Mouse (Mus musculus): ENCODE measurements around the gene Gba2. TPM values are rescaled to one million over a fixed set of nuclear protein-coding genes. Genes with fewer than 3 reads are reported as not detected.
"Not testable (repeated sequence)": the region's sequence is repeated elsewhere in the genome, so short reads cannot be mapped to it uniquely, and the experiment has no call there.

The Gba2 gene
- polyA plus RNA-seq, 1 experiment from 2014 or later = 19.3 TPM

DNA sequence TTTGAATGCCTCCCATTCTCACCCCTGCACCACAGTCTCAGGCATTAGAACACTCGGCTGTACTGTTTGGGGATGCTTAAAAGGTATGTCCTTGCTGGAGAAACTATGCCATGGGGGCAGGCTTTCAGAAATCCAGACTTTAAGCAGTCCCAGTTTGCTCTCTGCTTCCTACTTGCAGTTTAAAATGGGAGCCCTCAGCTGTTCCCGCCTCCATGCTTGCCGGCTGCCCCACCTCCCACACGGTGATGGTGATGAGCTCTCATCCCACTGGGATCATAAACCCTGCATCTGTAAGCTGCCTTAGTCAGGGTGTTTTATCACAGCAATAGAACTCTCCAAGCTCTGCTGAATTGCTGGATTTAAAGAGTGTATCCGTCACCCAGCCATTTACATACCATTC is 26.2 kb downstream of the Gba2 start:
- no peak overlapping the region for H3K4me2 ChIP-seq
- H3K9me3 ChIP-seq (ENCODE audit: low read depth, low read length) = no peaks in the 10 kb centered on the region
- 97% methylated on average over 5 of the region's 5 CpGs for WGBS
- TF ChIP-seq CTCF (IDR thresholded peaks at IDR 0.05; ENCODE audit: low read depth) = no peak
- DNase-seq (no peak), ATAC-seq (ENCODE audit: insufficient read depth) (no peak)
- no peak overlapping the region for H3K4me3 ChIP-seq (ENCODE audit: low read depth, low read length)
- no peak overlapping the region for H3K9ac ChIP-seq
- H3K27me3 ChIP-seq (ENCODE audit: insufficient read depth, low read length) = no peaks in the 10 kb centered on the region
- peaks cover 1% of the 10 kb centered on the region; the same call in 1 of the 2 replicates for H3K4me1 ChIP-seq (ENCODE audit: insufficient read depth)
- no peak overlapping the region for H3K27ac ChIP-seq (ENCODE audit: low read depth)
- H3K36me3 ChIP-seq (ENCODE audit: insufficient read depth) = peaks cover 94% of the 10 kb centered on the region

DNA sequence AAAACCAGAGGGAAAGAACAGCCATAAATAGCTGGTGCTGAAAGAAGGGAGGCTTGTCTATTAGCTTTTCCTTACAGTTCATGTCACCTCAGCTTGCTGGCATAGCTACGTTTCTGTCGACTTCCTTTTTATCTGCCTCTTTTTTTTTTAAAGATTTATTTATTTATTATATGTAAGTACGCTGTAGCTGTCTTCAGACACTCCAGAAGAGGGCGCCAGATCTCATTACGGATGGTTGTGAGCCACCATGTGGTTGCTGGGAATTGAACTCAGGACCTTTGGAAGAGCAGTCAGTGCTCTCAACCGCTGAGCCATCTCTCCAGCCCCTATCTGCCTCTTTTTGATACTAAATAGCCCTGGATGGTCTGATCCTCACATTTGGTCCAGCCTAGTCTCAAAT is 26.8 kb downstream of the Gba2 start:
- not testable (repeated sequence) for ATAC-seq (ENCODE audit: insufficient read depth); H3K9ac ChIP-seq; H3K27ac ChIP-seq (ENCODE audit: low read depth); DNase-seq; H3K4me3 ChIP-seq (ENCODE audit: low read depth, low read length); H3K27me3 ChIP-seq (ENCODE audit: insufficient read depth, low read length); H3K4me1 ChIP-seq (ENCODE audit: insufficient read depth); H3K4me2 ChIP-seq; H3K9me3 ChIP-seq (ENCODE audit: low read depth, low read length)
- H3K36me3 ChIP-seq (ENCODE audit: insufficient read depth) = peaks cover 100% of the 10 kb centered on the region
- WGBS = 80% methylated on average over 6 of the region's 6 CpGs

DNA sequence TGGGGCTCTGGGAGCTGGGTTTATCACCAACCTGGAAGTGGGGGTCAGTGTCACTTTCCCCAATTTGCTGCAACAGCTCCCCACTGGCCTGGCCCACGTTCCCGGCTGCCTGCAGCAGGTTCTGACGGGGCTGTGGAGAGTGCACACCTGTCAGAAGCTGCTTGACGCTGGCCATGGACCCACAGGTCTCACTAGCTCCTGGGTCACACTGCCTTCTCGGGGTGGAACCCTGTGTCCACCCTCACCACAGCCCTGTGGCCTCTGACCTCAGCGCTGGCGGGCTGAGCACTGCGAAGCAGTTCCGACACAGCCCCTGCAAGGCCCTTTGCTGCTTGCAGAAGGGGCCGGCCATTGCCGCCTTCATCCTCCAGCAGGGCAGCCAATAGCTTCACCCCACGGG is 29.6 kb downstream of the Gba2 start:
- no peak for TF ChIP-seq CTCF (IDR thresholded peaks at IDR 0.05; ENCODE audit: low read depth)
- 90% methylated on average over 12 of the region's 12 CpGs for WGBS
- ATAC-seq (ENCODE audit: insufficient read depth) = no peak

DNA sequence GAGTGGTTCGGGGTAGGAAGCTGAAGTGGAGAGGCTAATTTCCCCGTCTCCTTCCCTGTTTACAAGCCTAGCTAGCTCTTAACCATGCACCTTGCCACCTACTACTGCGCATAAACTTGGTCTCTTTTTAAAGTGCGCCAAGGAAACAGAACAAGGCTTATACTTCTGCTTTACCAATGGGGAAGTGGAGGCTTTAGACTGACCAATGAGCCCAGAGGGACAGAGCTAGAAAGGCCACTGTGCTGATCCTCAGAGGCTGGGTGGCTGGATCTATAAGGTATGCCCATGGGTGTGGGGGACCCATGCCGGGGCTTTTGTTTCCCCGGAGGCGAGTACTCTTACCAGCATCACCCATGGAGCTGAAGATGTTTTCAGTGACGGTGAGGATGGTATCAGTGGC is 31.5 kb downstream of the Gba2 start:
- no peaks in the 10 kb centered on the region for H3K27me3 ChIP-seq (ENCODE audit: insufficient read depth, low read length)
- H3K4me3 ChIP-seq (ENCODE audit: low read depth, low read length) = no peak overlapping the region
- H3K4me1 ChIP-seq (ENCODE audit: insufficient read depth) = no peaks in the 10 kb centered on the region
- TF ChIP-seq CTCF (IDR thresholded peaks at IDR 0.05; ENCODE audit: low read depth) = no peak
- no peak overlapping the region for H3K4me2 ChIP-seq
- DNase-seq = no peak
- peaks cover 100% of the 10 kb centered on the region for H3K36me3 ChIP-seq (ENCODE audit: insufficient read depth)
- ATAC-seq (ENCODE audit: insufficient read depth) = no peak
- H3K27ac ChIP-seq (ENCODE audit: low read depth) = no peak overlapping the region
- WGBS = 92% methylated on average over 8 of the region's 8 CpGs
- H3K9me3 ChIP-seq (ENCODE audit: low read depth, low read length) = no peaks in the 10 kb centered on the region
- no peak overlapping the region for H3K9ac ChIP-seq

More for the DNA sequence above, 29.6 kb downstream of the Gba2 start:
- Histone ChIP-seq H3K4me1 (ENCODE audit: insufficient read depth) (no peaks in the 10 kb centered on the region), H3K9ac (no peak overlapping the region), H3K27me3 (ENCODE audit: insufficient read depth, low read length) (no peaks in the 10 kb centered on the region), H3K36me3 (ENCODE audit: insufficient read depth) (peaks cover 100% of the 10 kb centered on the region), H3K27ac (ENCODE audit: low read depth) (no peak overlapping the region), H3K4me3 (ENCODE audit: low read depth, low read length) (no peak overlapping the region), H3K9me3 (ENCODE audit: low read depth, low read length) (no peaks in the 10 kb centered on the region), H3K4me2 (no peak overlapping the region)
- DNase-seq = no peak

DNA sequence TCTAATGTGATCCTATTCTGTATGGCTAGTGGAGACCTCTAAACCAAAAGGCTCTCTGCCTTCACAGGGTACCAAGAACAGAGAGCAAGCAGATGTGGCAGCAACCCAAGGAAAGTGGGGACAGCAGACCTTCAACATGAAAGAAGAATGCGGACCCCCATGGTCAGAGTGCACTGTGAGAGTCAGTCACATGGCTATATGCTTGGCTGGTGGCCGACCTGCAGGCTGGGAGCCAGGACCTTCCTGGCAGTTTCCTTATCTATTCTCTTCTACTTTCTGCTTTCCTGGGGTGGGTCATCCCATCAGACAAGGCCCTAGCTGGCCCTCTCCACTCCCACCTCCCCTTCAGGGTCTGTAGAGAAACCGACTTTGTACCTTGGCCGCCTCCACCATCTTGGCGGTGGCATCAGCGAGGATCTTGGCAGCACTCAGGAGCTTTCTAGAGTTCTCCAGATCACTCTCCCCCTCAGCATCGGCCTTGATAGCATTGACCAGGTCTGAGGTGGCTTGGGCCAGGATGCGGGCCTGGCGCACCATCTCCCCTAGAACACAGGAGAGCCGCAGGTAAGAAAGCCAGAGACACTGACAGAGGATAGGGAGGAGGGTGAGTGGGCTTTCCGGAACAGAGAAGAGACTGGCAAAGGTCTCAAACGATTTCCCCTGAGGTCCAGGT is 32.2 kb downstream of the Gba2 start:
- Histone ChIP-seq H3K36me3 (ENCODE audit: insufficient read depth) (peaks cover 100% of the 10 kb centered on the region), H3K9ac (no peak overlapping the region), H3K4me2 (no peak overlapping the region), H3K27ac (ENCODE audit: low read depth) (no peak overlapping the region), H3K9me3 (ENCODE audit: low read depth, low read length) (no peaks in the 10 kb centered on the region), H3K4me1 (ENCODE audit: insufficient read depth) (no peaks in the 10 kb centered on the region), H3K27me3 (ENCODE audit: insufficient read depth, low read length) (no peaks in the 10 kb centered on the region), H3K4me3 (ENCODE audit: low read depth, low read length) (no peak overlapping the region)
- 91% methylated on average over 12 of the region's 12 CpGs for WGBS
- no peak for TF ChIP-seq CTCF (IDR thresholded peaks at IDR 0.05; ENCODE audit: low read depth)
- no peak for ATAC-seq (ENCODE audit: insufficient read depth)
- DNase-seq = no peak

DNA sequence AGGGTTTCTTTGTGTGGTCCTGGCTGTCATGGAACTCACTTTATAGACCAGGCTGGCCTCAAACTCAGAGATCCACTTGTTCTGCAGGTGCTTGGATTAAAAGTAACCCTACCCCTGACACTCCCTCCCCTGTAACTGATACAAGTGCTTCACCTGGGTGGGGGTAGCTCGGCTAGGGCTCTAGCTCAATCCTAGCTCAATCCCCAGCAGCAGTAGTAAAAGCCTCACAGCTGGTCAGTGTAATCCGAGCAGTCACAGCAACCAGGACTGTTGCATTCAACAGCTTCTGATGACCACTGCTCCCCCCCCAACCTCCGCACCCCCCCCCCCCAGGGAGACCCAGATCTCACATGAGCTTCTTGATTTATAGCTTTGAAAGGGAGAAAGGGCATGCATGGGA is 36.6 kb downstream of the Gba2 start:
- H3K4me2 ChIP-seq = no peak overlapping the region
- H3K36me3 ChIP-seq (ENCODE audit: insufficient read depth) = peaks cover 100% of the 10 kb centered on the region
- H3K27me3 ChIP-seq (ENCODE audit: insufficient read depth, low read length) = no peaks in the 10 kb centered on the region
- TF ChIP-seq CTCF (IDR thresholded peaks at IDR 0.05; ENCODE audit: low read depth) = no peak
- no peak overlapping the region for H3K27ac ChIP-seq (ENCODE audit: low read depth)
- ATAC-seq (ENCODE audit: insufficient read depth) (no peak), DNase-seq (no peak)
- H3K4me1 ChIP-seq (ENCODE audit: insufficient read depth) = no peaks in the 10 kb centered on the region
- 77% methylated on average over 3 of the region's 3 CpGs for WGBS
- no peaks in the 10 kb centered on the region for H3K9me3 ChIP-seq (ENCODE audit: low read depth, low read length)
- H3K9ac ChIP-seq = no peak overlapping the region
- H3K4me3 ChIP-seq (ENCODE audit: low read depth, low read length) = no peak overlapping the region

DNA sequence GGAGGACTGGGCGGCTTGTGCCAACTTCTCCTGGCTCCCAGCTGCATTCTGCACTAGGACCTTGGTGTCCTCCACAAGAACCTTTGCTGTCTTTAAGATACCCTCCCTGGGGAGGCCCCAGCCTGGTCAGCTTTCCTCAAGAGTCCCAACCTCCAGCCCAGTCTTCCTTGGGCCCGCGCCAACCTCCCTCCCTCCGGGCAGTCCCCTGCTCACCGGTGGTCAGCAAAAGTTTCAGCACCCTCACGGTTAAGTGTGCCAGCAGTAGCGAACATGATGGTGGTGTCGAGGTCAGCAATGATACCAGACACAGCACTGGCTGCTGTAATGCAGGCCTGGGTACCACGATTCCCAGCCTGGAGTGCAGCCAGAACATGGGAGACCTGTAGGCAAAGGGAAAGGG is 42.6 kb downstream of the Gba2 start:
- no peak for TF ChIP-seq CTCF (IDR thresholded peaks at IDR 0.05; ENCODE audit: low read depth)
- WGBS = 89% methylated on average over 9 of the region's 9 CpGs
- Histone ChIP-seq H3K9me3 (ENCODE audit: low read depth, low read length) (no peaks in the 10 kb centered on the region), H3K27ac (ENCODE audit: low read depth) (no peak overlapping the region), H3K9ac (no peak overlapping the region), H3K36me3 (ENCODE audit: insufficient read depth) (peaks cover 100% of the 10 kb centered on the region), H3K27me3 (ENCODE audit: insufficient read depth, low read length) (no peaks in the 10 kb centered on the region), H3K4me1 (ENCODE audit: insufficient read depth) (no peaks in the 10 kb centered on the region), H3K4me3 (ENCODE audit: low read depth, low read length) (no peak overlapping the region), H3K4me2 (no peak overlapping the region)
- DNase-seq (no peak), ATAC-seq (ENCODE audit: insufficient read depth) (no peak)

Data from lung, embryonic 14.5 days (tissue).